Mouse (Mus musculus): ENCODE measurements at regions not wholly inside any gene's neighbourhood (a gene's known extent, or its start where the extent isn't known, plus 50 kb on each side); places are given as distances from the start of the nearest gene placed in this dataset.

DNA sequence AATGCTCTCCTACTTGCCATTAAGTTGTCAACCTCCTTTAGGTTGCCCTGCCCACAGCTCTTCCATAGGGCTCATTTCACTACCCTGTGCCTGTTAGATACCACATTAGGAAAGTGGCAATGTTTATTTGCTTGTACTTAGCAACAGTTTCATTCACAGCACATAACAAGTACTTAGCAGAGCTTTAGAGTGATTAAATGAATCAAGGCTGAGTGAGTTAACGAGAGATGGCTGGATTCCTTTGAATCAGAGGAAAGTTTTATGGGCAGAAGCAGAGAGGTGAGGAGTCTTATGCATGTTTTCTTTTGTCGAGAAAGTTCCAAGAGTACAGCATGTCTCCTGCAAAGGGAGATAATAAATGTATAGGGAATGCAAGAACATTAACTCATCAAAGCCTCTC is 60.5 kb downstream of the Ptgs2 start:
- no peak for DNase-seq
- Histone ChIP-seq H3K4me3 (replicated peaks; ENCODE audit: extremely low read depth, low read depth, low read length) (no peak overlapping the region), H3K4me1 (ENCODE audit: control insufficient read depth, insufficient read depth, low read length) (no peaks in the 10 kb centered on the region)
- no peak for TF ChIP-seq CTCF (IDR thresholded peaks at IDR 0.05; ENCODE audit: insufficient read depth, low read length)
- no peak for TF ChIP-seq POLR2A (IDR thresholded peaks at IDR 0.05; ENCODE audit: borderline replicate concordance, extremely low read depth, low read depth, low read length)
- 63% methylated on average over 2 of the region's 2 CpGs for WGBS

DNA sequence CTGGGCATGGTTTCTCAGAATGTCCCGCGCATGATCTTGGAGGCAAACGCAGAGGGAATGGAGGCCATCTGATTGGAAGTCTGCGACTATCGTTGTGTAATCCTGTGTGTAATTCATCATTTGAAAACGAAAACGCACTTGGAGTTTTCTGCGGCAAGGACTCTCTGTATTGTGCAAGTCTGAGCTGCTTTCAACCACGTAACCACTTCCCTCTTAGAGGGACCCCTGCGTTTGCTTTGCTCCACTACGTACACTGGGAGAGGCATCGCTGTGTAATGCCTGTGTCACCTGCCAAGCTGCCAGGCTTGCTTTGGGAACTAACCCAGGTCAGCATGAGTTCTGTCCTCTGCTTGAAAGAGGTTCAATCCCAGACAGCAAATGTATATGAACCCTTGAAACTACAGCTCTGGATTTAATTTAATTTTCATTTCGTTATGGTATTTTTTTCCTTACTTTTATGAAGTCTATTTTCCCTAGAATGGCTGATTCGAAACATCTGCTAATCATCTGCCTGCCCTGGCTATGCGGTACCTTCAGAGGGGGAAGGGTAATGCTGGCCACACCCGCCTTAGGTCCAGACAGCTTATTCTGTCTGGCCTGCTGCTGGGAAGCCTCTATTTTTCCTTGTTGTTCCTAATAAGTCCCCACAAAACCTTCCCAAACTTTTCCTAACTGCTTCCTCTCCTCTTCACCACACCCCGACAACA is 65.2 kb downstream of the Ptgs2 start:
- DNase-seq, result peak; percentile 16
- TF ChIP-seq CTCF (IDR thresholded peaks at IDR 0.05; ENCODE audit: insufficient read depth, low read length), result no peak
- no peak for TF ChIP-seq POLR2A (IDR thresholded peaks at IDR 0.05; ENCODE audit: borderline replicate concordance, extremely low read depth, low read depth, low read length)
- H3K4me1 ChIP-seq (ENCODE audit: control insufficient read depth, insufficient read depth, low read length), result no peaks in the 10 kb centered on the region
- peak overlapping the region; percentile 20 for H3K4me3 ChIP-seq (replicated peaks; ENCODE audit: extremely low read depth, low read depth, low read length)
- 44% methylated on average over 17 of the region's 17 CpGs for WGBS

DNA sequence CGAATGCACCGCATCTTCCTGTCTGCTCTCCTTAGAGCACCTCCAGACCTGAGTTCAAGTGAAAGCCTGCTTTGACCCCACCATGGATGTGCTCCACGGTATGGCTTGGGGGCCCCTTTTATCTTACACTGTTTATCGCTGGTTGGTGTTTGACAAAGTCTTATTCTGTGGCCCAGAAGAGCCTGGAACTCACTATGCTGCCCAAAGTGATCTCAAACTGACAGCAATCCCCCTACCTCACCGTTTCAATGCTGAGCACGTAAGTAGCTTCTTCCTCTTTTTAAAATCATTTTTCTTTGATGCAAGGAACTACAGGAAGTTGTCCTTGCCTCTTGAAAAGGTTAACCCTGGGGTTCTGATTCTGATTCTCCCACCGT is 65.8 kb downstream of the Ptgs2 start:
- Histone ChIP-seq H3K4me1 (ENCODE audit: control insufficient read depth, insufficient read depth, low read length) (no peaks in the 10 kb centered on the region), H3K4me3 (replicated peaks; ENCODE audit: extremely low read depth, low read depth, low read length) (no peak overlapping the region)
- DNase-seq, result no peak
- WGBS, result 59% methylated on average over 7 of the region's 7 CpGs
- no peak for TF ChIP-seq POLR2A (IDR thresholded peaks at IDR 0.05; ENCODE audit: borderline replicate concordance, extremely low read depth, low read depth, low read length)
- no peak for TF ChIP-seq CTCF (IDR thresholded peaks at IDR 0.05; ENCODE audit: insufficient read depth, low read length)

DNA sequence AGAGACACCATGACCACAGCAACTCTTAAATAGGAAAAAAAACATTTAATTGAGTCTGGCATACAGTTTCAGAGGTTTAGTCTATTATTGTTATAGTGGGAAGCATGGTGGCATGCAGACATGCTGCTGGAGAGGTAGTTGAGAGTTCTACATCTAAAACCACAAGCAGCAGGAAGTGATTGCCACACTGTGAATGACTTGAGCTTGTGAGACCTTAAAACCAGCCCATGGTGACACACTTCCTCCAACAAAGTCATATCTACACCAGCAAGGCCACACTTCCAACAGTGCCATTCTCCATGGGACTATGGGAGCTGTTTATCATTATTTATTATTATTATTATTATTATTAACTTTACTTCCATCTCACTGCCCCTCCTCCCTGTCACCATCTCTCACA is 67.3 kb downstream of the Ptgs2 start:
- Histone ChIP-seq H3K4me1 (ENCODE audit: control insufficient read depth, insufficient read depth, low read length) (no peaks in the 10 kb centered on the region), H3K4me3 (replicated peaks; ENCODE audit: extremely low read depth, low read depth, low read length) (no peak overlapping the region)
- no peak for DNase-seq
- TF ChIP-seq POLR2A (IDR thresholded peaks at IDR 0.05; ENCODE audit: borderline replicate concordance, extremely low read depth, low read depth, low read length) (no peak), CTCF (IDR thresholded peaks at IDR 0.05; ENCODE audit: insufficient read depth, low read length) (no peak)

DNA sequence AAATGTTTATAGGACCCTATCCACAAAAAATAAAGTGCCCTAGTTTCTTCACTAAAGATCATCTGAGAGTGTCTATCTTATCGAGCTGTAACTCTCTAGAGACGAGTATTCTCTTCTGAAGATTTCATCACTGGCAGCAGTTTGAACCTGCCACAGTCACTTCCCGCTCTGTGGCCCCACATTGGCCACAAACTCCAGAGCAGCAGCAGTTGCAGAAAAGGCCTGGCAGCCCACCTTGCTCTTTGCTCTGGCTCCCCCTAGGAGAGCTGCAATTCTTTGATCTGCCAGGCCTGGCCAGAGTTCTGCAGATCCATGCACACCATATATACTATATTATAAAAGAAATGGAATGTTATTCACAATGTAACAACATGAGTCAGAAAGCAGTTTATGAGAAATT is 74.4 kb downstream of the Ptgs2 start:
- TF ChIP-seq POLR2A (IDR thresholded peaks at IDR 0.05; ENCODE audit: borderline replicate concordance, extremely low read depth, low read depth, low read length), result no peak
- TF ChIP-seq CTCF (IDR thresholded peaks at IDR 0.05; ENCODE audit: insufficient read depth, low read length), result no peak
- 67% methylated on average over 3 of the region's 3 CpGs for WGBS
- DNase-seq, result no peak

DNA sequence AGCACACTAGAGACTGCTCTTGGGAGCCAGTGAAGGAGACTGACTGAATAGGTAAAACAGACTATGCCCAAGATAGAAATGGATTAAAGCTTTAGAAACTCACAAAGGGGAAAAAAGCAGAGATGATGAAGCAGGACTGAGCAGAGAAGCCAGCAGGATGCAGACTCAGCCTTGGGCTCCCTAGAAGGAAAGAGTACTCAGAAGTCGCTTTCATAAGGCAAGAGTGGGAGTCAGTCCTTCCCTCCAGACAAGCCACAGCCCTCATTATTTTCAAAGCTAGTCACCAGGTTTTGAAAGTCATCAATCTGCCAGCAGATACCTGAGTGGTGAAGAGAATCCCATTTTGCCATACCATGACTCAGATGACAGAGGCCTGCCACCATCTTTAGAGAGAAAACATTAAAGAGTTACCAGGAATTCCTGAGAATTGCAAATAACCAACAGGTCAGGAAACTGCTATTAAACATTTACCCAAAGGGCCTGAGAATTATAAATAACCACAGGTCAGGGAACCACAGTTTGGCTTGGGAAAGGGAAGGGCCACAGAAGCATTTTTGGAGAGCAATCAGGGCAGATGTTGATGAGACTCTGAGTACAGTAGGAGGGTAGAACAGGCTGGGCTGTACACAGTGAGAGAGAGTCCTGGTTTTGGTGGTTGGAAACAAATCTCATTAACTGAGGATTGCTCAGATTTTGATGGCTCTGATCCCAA is 77.4 kb downstream of the Ptgs2 start:
- 79% methylated on average over 1 of the region's 1 CpGs for WGBS
- no peak overlapping the region for H3K4me3 ChIP-seq (replicated peaks; ENCODE audit: extremely low read depth, low read depth, low read length)
- no peak for DNase-seq
- TF ChIP-seq CTCF (IDR thresholded peaks at IDR 0.05; ENCODE audit: insufficient read depth, low read length) (no peak), POLR2A (IDR thresholded peaks at IDR 0.05; ENCODE audit: borderline replicate concordance, extremely low read depth, low read depth, low read length) (no peak)
- no peaks in the 10 kb centered on the region for H3K4me1 ChIP-seq (ENCODE audit: control insufficient read depth, insufficient read depth, low read length)

More for the DNA sequence above, 74.4 kb downstream of the Ptgs2 start:
- Histone ChIP-seq H3K4me3 (replicated peaks; ENCODE audit: extremely low read depth, low read depth, low read length) (no peak overlapping the region), H3K4me1 (ENCODE audit: control insufficient read depth, insufficient read depth, low read length) (no peaks in the 10 kb centered on the region)

DNA sequence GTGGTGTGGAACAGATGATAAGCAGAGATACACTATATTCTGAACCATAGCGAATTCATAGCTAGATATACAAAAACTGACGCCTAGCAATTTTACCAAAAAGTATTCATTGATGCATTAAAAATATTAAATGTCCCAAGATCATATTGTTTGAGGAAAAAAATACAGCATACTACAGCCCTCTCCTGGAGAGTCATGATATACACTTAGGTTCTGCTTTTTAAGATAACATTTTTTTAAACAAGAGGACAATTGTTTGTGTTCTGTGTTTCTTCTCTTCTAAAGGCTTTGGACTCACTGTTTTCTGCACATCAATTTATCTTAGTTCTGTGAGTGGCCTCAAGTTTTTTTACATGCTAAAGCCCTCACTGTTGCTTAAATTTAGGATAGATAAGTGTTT is 102.2 kb downstream of the Ptgs2 start:
- TF ChIP-seq POLR2A (IDR thresholded peaks at IDR 0.05; ENCODE audit: borderline replicate concordance, extremely low read depth, low read depth, low read length) (no peak), CTCF (IDR thresholded peaks at IDR 0.05; ENCODE audit: insufficient read depth, low read length) (no peak)
- 72% methylated on average over 2 of the region's 2 CpGs for WGBS
- H3K4me3 ChIP-seq (replicated peaks; ENCODE audit: extremely low read depth, low read depth, low read length), result no peak overlapping the region
- H3K4me1 ChIP-seq (ENCODE audit: control insufficient read depth, insufficient read depth, low read length), result no peaks in the 10 kb centered on the region
- DNase-seq, result no peak

DNA sequence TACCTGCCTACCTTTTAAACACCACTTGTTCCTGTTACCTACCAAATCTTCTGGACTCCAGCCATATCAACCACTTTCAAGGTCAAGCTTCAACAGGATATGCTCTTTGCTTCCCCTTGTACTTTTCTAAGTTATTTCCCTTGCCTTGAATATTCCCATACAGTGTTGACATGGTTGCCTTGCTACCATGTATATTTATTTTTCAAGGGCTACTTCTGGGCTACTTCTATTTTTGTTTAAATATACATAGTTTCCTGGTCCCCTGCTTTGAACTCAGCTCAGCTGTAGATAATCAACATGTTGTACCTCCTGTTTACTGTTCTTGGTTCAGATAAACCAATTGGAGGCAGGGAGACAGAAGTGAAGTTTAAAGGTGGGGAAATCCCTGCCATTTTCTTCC is 106.8 kb upstream of the Pdc start:
- H3K4me1 ChIP-seq (ENCODE audit: control insufficient read depth, insufficient read depth, low read length), result no peaks in the 10 kb centered on the region
- no peak overlapping the region for H3K4me3 ChIP-seq (replicated peaks; ENCODE audit: extremely low read depth, low read depth, low read length)
- no peak for DNase-seq
- TF ChIP-seq POLR2A (IDR thresholded peaks at IDR 0.05; ENCODE audit: borderline replicate concordance, extremely low read depth, low read depth, low read length) (no peak), CTCF (IDR thresholded peaks at IDR 0.05; ENCODE audit: insufficient read depth, low read length) (no peak)

DNA sequence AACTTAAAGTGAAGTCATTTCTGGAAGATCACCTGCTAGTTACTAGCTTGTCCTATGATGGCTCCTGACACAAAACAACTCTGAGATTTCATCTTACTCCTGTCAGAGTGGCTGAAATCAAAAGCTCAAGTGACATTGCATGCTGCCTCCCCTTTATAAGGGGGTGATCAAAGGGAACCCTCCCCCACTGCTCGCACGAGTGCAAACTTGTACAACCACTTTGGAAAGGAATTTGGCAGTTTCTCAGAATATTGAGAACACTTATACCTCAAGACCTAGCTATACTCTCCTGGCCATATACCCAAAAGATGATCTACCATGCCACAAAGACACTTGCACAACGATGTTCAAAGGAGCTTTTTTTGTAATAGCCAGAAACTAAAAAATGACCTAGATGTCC is 102.5 kb upstream of the Pdc start:
- no peak for DNase-seq
- no peak for TF ChIP-seq POLR2A (IDR thresholded peaks at IDR 0.05; ENCODE audit: borderline replicate concordance, extremely low read depth, low read depth, low read length)
- no peak for TF ChIP-seq CTCF (IDR thresholded peaks at IDR 0.05; ENCODE audit: insufficient read depth, low read length)
- Histone ChIP-seq H3K4me3 (replicated peaks; ENCODE audit: extremely low read depth, low read depth, low read length) (no peak overlapping the region), H3K4me1 (ENCODE audit: control insufficient read depth, insufficient read depth, low read length) (no peaks in the 10 kb centered on the region)
- 78% methylated on average over 3 of the region's 3 CpGs for WGBS

DNA sequence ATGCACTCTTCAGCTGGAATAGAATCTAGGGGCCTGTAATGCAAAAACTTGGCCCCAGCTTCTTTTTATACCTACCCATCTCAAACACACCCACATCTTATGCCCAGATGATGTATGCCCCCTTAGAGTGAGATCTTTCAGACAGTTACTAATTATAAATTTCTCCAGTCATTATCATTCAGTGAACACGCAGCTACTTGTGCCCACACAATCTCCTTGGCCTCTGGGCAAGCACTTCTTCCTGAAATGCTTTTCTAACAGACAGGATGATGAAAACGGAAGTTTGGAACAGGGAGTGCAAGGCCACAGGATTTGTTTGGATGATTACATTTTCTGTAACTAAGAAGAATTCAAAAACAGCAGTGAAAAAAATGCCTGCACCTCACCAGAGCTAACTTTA is 100.4 kb upstream of the Pdc start:
- Histone ChIP-seq H3K4me3 (replicated peaks; ENCODE audit: extremely low read depth, low read depth, low read length) (no peak overlapping the region), H3K4me1 (ENCODE audit: control insufficient read depth, insufficient read depth, low read length) (no peaks in the 10 kb centered on the region)
- WGBS, result 33% methylated on average over 2 of the region's 2 CpGs
- TF ChIP-seq POLR2A (IDR thresholded peaks at IDR 0.05; ENCODE audit: borderline replicate concordance, extremely low read depth, low read depth, low read length) (no peak), CTCF (IDR thresholded peaks at IDR 0.05; ENCODE audit: insufficient read depth, low read length) (no peak)
- no peak for DNase-seq

All from lung, adult 2 months (tissue).